Mouse (Mus musculus) adrenal gland, adult 2 months (tissue): ENCODE data around the gene Zfpm1. TPM values are rescaled to one million over a fixed set of nuclear protein-coding genes. Genes with fewer than 3 reads are reported as not detected.
"Not testable (repeated sequence)": the region's sequence is repeated elsewhere in the genome, so short reads cannot be mapped to it uniquely, and the experiment has no call there.

Source experiments
- DNase-seq: peaks from one replicate; pipeline ENCODE4 v3.0.0; 2021
- polyA plus RNA-seq: library from polyadenylated mRNA; depleted of rRNA; stranded (reverse); fragments of >200 nt; gene quantifications from 2 replicates; pipeline ENCODE4 v1.2.3, GENCODE M21; 2012
- total RNA-seq, 2 experiments: library from RNA; stranded (reverse); gene quantifications; 2 replicates each; pipeline ENCODE4 v1.2.3; 2021

Gene Zfpm1
- total and polyA plus RNA-seq, 3 experiments = 16.0 to 37.4 (median 24.2) TPM

DNA sequence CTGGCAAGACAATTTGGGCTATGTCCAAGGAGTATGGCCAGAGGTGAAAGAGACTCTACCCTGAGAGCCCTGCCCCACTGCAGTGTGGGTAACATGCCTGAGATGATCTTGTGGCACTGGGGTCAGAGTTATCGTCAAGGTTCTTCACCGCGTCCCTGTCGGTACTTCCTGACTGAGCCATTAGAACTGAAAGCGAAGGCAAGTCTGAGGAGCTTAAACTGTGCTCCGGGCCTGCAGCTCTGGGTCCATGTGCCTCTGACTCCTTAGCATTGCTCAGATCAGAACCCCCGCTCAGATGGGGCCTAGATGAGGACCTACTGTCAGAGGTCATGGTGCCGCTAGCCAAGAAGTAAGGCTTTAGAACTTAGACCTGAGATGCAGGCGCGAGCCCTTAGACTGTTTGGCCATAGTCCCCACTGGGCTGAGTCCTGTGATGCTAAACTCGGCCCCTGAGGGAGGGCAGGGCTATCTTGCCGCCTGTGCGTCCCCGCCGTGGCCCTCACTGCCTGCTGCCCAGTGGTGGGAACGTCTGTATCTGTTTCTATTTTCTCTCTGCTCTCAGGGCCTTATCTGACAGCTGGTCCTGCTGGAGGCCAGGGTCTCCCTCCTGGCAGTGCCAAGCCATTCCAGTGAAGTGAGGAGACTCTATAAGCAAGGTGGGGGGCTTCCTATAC, 17.8 kb downstream of the Zfpm1 start:
- DNase-seq = no peak

DNA sequence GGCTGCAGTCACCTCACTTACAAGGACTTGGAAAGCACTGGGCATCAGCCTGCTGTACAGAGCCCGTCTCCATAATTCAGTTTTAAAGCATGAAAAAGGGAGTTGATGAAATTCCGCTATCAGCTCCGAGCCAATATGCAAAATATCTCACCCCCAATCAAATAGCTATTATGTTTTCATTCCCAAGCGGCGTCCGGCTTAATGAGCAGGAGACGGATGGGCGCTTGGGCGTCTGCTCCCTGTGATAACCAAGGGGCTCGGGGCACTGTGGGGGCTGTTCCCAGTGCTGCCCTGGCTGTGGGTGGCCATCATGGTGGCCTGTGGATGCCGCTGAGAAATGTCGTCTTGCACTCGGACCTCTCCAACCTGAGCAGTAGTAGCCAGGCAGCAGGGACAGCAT, 19.1 kb downstream of the Zfpm1 start:
- no peak for DNase-seq

DNA sequence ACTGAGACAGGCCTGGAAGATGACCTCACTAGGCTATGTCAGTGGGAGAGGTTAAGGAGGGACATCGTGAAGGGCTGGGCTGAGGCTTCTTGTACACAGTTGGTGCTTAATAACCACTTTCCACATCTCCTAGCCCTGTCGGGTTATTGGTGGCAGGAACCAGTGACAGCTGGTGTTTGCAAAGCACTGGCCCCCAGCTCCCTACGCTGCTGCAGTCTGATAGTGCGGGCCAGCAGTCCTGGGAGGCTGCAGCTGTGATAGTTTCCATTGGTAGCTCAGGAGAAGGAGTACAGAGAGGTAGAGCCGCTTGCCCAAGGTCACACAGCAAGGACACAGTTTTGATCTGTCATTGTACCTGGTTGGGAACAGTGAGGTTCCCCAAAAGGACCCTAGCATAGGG, 19.9 kb downstream of the Zfpm1 start:
- DNase-seq = no peak

DNA sequence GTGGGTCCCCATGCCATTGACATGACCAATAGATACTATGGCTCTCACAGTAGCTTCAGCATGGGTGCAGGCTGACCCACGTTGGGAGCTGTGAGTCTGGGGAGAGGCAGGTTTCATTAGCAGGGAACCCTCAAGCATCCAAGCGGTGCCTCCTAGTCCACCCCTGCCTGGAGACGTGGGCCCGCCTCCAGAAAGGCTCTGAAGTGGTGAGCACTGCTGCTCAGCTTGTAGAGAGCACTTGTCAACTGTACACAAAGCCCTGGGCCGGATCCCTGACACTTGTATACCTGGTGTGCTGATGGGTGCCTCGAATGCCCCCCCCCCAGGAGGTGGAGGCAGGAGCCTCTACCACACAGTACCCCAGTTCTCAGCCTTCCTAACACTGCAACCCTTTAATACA, 21.5 kb downstream of the Zfpm1 start:
- no peak for DNase-seq

DNA sequence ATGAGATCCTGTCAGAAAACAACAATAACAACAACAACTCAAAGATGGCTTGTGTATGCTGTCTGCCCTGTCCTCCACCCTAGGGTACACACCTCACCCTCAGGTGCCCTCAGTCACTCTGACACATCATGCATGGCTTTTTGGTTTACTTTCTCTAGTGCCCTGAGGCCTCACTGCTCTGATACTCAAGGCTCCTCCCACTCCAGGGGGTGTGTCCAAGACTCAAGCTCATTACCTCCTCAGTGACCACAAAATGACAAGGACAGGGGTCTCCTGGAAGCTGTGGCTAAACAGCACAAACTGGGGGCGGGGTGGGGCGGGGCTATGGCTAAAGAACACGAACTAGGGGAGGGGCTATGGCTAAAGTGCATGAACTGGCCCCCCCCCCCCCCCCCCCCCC, 22.1 kb downstream of the Zfpm1 start:
- no peak for DNase-seq

DNA sequence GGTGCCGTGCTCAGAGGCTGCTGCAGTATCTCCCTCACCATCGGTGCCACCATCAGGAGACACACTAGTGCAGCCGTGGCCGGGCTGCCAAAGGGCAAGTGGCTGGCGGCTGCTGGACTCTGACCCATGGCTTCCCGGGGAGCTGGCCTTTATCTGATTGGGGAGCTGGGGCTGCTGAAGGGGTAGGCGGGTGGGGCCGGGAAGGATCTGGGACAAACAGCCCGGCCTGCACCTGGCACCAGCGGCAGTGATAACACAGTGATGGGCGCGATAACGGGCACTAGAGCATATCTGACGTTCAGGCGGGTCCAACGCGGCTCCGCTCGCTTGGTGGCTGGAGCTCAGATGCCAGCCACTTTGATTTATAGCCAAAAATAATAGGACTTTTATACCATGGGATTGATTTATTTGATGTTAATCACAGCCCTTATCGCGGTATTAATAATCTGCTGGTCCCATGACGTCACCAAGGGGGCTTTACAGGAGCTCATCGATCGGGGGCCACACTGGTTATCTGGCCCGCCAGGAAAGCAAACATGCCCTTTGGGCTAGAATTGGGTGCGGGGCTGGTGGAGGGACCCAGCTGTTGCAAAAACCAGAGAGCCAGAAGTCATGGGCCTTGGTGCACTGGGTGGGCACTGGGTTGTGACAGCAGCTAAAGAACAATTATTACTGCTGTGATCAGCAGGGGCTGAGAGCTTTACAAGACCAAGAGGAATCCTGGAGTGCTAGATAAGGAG, 24.9 kb downstream of the Zfpm1 start:
- peak; percentile 53 for DNase-seq

DNA sequence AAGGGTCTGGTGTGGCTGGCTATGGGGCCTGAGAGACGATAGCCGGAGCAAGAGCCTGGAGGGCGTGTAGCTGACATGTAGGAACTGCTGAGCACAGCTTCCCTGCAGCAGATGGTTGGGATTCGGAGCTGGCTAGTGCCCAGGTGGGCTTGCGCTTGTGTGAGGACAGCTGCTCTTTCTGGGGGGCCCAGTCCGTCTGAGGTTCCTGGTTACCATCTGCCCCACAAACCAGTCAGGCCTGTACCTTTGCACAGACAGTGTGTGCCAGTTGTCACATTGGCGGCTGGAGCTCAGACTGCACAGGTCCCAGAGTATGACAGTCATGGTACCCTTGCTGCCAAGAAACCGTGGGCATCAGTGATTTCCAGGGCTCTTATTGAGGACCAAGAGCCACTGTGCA, 25.9 kb downstream of the Zfpm1 start:
- DNase-seq = no peak

DNA sequence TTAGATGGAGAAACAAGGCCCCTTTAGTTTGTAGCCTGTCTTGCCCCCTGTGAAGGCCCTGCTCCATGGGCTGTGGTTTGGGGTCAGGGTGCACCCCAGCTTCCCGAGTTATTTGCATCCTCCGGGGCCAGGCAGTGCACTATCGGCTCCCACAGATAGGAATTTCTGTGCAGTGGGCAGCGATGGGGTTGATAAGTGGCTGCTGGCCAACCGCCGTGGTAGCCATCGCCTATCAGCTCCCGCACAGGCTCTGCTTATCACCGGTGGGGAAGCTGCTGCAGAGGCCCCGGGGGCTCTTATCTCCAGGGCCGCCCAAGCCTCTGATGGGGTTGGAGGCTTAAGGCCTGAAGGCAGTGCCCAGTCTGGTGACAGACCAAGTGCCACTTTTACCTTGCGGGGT, 27.3 kb downstream of the Zfpm1 start:
- DNase-seq = no peak

DNA sequence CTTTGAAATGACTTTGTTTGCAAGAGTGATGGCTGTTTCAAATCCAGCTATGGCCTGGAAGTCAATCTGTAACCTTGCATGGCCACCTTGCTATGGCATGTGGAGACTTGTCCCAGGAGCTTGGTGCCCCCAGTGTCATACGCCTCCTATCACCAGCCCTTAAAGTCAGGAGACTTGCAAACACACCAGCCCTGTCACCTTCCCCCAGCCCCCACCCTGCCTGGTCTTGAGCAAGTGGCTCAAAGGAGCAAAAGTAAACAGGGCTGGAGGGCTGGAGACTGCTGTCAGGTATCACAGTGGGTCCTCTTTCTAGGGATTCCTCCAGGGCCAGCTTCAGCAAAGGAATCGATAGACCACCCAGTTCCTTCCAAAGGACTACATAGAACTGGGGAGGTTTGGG, 29.2 kb downstream of the Zfpm1 start:
- DNase-seq = no peak

DNA sequence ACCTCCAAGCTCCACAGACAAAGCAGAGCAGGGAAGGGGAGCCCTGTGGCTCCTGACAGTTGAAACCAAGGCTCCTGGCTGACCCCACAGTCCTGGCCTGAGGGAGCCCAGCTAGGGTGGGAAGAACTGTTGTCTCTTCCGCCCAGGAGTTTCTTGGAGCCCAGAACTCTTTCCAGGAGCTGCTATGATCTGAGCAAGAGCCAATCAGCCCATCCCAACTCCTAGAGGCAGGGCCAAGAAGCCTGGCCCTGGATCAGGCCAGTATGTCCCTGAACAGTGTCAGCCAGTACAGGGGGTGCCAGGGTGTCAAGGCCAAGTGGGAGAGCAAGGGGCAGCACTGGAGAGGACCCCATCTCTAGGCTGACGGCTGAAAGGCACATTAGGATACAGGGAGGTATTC, 30.6 kb downstream of the Zfpm1 start:
- no peak for DNase-seq

DNA sequence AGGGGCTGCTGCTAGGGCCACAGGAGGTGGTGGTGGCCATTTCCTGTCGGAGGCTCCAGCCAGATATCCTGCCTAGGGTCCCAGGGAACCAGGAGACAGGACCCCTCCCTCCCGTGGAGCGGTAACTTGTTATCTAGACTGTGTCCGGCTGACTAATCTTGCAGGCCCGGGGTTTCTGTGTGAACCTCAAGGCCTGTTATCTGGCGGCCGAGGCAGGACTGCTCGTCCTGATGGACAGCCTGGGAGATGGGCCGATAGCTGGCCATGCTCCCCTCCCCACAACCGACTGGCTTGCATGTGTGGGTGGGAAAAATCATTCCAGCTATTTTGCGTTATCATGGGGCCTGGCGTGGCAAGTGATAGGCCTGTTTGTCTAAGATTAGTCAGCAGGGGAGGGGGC, 31.4 kb downstream of the Zfpm1 start:
- DNase-seq = peak; percentile 17

DNA sequence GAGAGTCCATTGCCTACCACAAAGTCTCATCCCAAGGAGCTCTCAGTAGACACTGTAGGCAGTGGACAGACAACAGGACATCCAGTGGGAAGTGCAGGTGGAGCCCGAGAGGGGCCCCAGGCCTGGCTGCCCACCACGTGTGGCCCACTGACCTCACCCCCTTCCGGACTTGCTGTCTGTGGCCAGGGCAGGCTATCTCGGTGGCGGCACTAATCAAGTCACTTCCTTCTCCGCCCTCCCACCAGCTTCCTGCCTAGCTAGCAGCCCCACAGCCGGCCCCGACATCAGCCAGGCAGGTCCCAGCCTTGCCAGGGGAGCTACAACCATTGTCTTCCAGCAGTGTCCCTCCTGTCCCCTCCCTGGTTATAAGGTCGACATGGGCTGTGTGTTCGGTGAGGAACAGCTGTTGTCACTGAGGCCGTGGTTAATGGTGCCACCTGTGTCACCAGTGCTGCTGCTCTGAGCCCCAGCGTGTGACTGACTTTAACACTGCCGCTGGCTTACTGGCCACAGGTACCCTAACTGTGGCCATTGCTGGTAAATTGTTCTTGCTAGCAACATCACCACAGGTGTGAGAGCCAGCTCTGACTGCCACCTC, 33.1 kb downstream of the Zfpm1 start:
- DNase-seq = peak; percentile 63

DNA sequence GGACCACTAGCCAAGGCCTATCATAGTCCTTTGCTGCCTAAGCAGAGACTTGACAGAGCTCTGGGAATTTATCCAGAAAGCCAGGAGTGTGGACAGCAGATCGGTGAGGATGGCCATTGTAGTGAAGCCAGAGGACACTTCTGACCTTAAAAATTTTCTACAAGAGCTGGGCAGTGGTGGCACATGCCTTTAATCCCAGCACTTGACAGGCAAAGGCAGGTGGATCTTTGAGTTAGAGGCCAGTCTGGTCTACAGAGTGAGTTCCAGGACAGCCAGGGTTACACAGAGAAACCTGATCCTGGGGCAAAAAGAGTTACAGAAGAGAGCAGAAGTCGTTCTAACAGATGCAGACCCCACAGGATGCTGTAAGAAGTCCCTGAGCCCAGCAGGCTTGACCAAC, 34.5 kb downstream of the Zfpm1 start:
- DNase-seq = no peak

DNA sequence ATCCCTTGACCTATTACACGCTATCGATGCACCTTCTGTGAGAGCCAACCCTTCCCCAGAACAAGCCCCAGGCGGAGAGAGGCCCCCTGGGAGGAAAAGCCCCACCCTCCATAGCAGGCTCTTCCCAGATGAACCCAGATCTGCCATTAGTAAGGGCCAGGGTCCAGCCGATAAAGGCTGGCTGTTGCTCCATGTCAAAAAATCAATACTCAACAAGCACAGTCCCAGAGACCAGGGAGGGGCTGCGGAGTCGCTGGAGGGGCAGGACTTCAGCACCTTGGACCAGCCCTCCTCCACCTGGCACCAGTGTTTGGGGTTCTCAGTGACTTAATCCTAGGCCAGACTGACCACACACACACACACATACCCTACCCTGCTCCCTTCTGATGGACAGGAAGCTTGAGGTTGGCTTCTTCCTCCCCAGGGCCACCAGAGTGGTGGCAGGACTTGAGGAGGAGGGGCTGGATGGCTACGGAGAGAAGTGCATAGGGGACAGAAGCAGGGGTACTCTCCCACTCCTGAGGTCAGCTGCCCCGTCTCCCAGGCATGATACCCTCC, 36.1 kb downstream of the Zfpm1 start:
- DNase-seq = no peak

DNA sequence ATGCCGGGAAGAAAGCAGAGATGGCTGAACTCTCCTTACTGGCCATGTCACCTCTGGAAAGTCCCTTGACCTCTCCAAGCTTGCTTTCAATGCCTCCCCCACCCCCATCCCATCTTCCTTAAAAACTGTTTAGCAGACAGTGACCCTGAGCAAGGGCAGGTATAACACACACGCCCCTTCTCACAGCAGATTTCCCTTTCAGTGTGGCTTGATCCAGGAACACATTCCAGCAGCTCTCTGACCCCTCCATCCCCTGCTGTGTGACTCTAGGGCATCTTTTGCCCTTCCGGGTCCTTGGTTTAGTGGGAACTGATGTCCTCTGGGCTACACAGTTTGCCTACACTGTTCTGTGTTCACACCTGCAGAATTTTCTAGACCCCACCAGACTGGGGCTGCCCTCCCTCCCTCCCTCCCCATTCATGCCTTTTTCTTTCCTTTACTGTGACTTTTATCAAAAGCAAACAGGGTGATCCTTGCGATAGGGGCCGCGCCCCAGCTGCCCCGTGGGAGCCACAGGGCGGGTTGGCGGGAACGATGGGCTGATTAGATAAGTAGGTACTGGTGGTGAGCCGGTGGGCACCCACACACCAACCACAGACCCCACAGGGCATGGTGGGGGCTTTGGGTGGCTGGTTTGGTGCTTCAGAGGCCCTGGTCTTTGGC, 37.2 kb downstream of the Zfpm1 start:
- DNase-seq = no peak

DNA sequence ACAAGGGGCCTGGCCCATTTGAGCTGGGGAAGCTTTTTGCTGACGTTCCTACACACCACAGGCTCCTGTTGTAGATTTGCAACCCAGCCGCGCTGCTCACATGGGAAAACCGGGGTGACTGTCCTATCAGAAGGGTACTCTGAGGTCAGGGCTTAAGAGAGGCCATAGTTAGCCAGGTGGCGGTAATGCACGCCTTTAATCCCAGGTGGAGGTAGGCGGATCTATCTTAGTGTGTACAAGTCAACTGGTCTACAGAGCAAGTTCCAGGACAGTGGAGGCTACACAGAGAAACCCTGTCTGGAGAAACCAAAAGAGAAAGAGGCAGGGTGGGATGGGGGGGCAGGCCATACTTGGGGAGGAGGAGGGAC, 37.8 kb downstream of the Zfpm1 start:
- no peak for DNase-seq

DNA sequence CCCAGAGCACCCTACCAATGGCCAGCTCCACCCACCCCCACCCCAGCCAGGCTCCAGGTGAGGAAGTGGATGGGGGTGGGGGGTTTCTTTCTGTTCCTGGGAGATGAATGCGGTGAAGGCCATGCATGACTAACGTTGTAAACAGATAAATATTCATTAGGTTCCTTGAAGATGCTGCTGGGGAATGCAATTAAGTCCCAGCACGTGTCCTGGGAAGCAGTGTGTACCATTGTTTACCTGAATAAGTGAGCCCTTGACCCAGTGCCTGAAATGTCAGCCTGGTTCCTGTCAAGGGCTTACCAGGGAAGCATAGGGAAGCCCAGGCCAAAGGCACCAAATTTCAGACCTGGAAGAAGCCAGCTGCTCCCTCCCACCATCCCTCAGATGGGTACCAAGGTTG, 38.6 kb downstream of the Zfpm1 start:
- DNase-seq = no peak

DNA sequence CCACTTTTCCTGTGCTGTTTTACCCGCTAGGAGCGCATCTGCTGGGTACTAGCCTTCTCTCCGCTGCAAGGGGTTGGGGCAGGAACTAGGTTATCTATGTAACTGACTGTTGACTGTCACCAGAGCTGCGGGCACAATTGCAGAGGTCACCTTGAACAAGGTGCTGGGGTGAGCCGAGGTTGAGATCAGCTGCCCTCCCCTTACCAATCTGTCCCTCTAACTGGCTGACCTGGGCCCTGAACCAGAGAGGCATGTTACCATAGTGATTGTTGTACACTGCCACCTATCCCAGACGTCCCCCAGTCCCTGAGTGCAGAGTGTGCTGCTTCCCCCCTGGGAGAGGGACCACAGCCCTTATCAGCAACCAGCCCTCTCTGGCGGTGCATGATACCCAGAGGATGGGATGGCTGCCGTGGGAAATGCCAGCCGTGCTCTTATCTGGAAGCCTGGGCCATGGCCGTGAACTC, 39.5 kb downstream of the Zfpm1 start:
- no peak for DNase-seq

DNA sequence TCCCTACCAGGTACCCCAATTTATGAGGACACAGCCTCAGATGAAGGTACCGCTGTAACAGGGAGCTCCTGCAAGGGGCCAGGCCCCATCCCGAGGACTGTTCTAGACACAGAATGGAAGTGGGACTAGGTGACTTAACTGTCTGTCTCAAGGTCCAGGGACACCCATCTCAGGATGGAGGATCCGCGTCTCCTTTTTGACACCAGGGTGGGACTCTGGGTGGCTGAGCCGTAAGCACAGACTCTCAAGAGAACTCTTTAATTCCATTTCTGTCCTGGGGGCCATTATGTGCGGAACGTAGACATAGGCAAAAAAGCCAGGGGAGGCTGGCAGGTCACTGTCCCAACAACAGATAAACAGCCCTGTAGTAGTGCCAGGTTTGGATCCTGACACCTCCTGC, 40.2 kb downstream of the Zfpm1 start:
- DNase-seq = no peak

DNA sequence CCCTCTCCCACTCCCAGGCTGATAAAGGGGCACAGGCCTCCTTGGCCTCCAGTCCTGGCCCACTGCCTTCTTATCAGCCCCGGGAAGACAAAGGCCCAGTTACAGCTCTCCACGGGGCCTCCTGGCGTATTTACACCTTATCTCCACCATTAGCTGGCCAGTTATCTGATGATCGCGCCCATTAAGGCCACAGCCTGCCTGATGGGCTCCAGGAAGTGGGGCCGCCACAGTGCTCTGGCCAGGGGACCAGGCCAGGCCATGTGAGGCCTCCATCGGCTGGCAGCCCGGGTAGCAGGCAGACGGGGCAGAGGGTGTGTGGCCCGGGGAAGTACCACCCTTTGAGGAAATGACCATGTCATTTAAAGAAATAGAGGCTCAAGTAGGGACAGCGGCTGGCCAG, 40.9 kb downstream of the Zfpm1 start:
- DNase-seq = peak; percentile 33

DNA sequence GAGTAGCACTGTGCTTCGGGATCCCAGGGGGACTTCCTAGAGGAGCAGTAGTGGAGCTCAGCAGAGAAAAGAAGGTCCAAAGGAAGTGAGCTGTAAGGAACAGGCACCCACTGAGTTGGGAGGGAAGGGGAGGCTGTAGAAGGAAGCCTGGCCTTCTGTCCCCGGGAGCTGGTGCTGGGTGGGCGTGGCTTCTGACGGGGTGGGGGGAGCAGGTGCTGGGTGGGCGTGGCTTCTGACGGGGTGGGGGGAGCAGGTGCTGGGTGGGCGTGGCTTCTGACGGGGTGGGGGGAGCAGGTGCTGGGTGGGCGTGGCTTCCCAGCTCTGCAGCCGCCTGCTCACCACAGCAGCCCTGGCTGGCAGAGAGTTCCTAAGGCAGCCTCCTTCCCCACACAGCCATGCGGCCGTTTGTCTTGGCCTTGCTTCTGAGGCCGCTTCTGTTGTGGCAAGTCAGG, 42.0 kb downstream of the Zfpm1 start:
- DNase-seq = not testable (repeated sequence)

DNA sequence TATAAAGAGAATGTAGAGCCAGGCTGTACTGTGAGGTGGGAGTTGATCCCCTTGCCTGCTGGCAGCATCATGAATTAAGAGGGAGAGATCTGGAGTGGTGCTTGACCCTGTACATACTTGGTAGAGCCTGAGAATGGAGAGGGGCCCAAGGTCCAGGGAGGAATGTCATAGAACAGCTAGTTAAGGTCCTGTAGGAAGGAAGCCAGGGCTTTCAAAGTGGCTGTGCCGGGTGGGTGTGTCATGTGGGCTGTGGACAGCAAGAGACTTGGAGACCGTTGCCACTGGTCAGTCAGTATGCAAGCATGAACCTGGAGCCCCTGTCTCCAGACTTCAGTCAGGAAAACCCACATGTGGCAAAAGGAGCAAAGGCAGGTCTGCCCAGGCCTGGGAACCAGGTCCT, 43.3 kb downstream of the Zfpm1 start:
- DNase-seq = no peak

DNA sequence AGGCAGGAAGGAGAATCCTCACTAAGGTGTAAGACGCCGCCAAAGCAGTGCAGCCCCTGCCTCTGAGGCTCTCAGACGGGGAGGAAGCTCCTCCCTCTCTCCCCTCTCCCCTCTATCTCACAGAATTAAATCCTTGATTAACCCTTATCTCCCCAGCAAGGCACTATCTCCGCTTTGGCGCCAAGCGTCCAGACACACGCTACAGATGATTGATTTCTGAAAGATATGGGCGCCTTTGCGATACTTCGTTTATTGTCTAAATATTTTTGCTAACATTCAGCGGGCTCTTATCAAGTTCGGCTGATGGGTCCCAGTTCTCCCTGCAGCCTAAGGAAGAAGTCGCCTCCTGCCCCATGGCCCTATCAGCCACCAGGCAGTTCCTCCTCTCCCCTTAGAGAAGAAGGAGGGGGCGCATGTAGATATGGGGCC, 44.2 kb downstream of the Zfpm1 start:
- DNase-seq = no peak
